Mouse (Mus musculus) liver, embryonic 13.5 days (tissue): ENCODE measurements around the gene Jarid2. TPM values are rescaled to one million over a fixed set of nuclear protein-coding genes. Genes with fewer than 3 reads are reported as not detected.
A peak's percentile ranks its signal among the peaks of the same experiment; 100 is the strongest.

ENCODE experiments used
- ATAC-seq: fragments of 200-750 bp; cut with Nextera tagmentation; 2 replicates; pipeline ENCODE4 v1.8.0; 2017; ENCODE audit warnings: low read depth, mild to moderate bottlenecking, moderate number of reproducible peaks, moderate library complexity
- DNase-seq: peaks from one replicate; pipeline ENCODE4 v3.0.0; 2022
- H3K27ac ChIP-seq: fragments of 300-500 bp; sonication (generic); 2 replicates; pipeline ENCODE4 v1.5.1; 2015; ENCODE audit warnings: moderate library complexity, mild to moderate bottlenecking, inconsistent platforms
- H3K27me3 ChIP-seq: fragments of 300-500 bp; sonication (generic); 2 replicates; pipeline ENCODE4 v1.6.1; 2015; ENCODE audit warnings: mild to moderate bottlenecking, inconsistent platforms
- H3K36me3 ChIP-seq: fragments of 300-500 bp; sonication (generic); 2 replicates; pipeline ENCODE4 v1.6.1; 2015; ENCODE audit warnings: mild to moderate bottlenecking, inconsistent platforms
- H3K4me1 ChIP-seq: fragments of 300-500 bp; sonication (generic); replicated peaks from 2 replicates; pipeline ENCODE4 v1.6.1; 2015; ENCODE audit warnings: inconsistent platforms
- H3K4me2 ChIP-seq: fragments of 300-500 bp; sonication (generic); 2 replicates; pipeline ENCODE4 v1.6.1; 2015; ENCODE audit warnings: inconsistent platforms, mild to moderate bottlenecking, moderate library complexity
- H3K4me3 ChIP-seq: fragments of 300-500 bp; sonication (generic); replicated peaks from 2 replicates; pipeline ENCODE4 v1.5.1; 2015; ENCODE audit warnings: mild to moderate bottlenecking, inconsistent platforms
- H3K9ac ChIP-seq: fragments of 300-500 bp; sonication (generic); 2 replicates; pipeline ENCODE4 v1.6.1; 2015; ENCODE audit warnings: mild to moderate bottlenecking, inconsistent platforms
- H3K9me3 ChIP-seq: fragments of 300-500 bp; sonication (generic); replicated peaks from 2 replicates; pipeline ENCODE4 v1.6.1; 2016; ENCODE audit warnings: inconsistent platforms
- WGBS: fragments of 180-500 bp; shearing (Covaris S2); methylation state at CpG from one replicate; pipeline ENCODE4 v1.1.7; 2015; ENCODE audit not compliant: insufficient replicate concordance; 5-methylcytosine and 5-hydroxymethylcytosine counted together
- polyA plus RNA-seq: library from polyadenylated mRNA; unstranded; fragments of >200 nt; fragmentation: Nextera tagmentation; extraction: Ambion mirVana; gene quantifications from 2 replicates; pipeline ENCODE4 v1.2.1, GENCODE M21; 2015

The Jarid2 gene
- polyA plus RNA-seq, 1 experiment from 2014 or later = 8.0 TPM

GRCm38 (mm10) chr13:44903416-44903815 is 174.1 kb downstream of the Jarid2 start:
- peaks cover 41% of the 10 kb centered on the region for H3K36me3 ChIP-seq
- no peak overlapping the region for H3K4me2 ChIP-seq
- no peaks in the 10 kb centered on the region for H3K9me3 ChIP-seq
- H3K4me3 ChIP-seq = no peak overlapping the region
- ATAC-seq (no peak), DNase-seq (no peak)
- H3K4me1 ChIP-seq = no peaks in the 10 kb centered on the region
- H3K9ac ChIP-seq = no peak overlapping the region
- H3K27me3 ChIP-seq = no peaks in the 10 kb centered on the region
- no peak overlapping the region for H3K27ac ChIP-seq

- H3K27ac ChIP-seq = no peak overlapping the region
- H3K9ac ChIP-seq = no peak overlapping the region
- no peak overlapping the region for H3K4me3 ChIP-seq
- no peaks in the 10 kb centered on the region for H3K4me1 ChIP-seq
- ATAC-seq (no peak), DNase-seq (no peak)
- H3K27me3 ChIP-seq = no peaks in the 10 kb centered on the region
- H3K36me3 ChIP-seq = peaks cover 44% of the 10 kb centered on the region
- WGBS = 35% methylated on average over 1 of the region's 1 CpGs
- no peak overlapping the region for H3K4me2 ChIP-seq
- H3K9me3 ChIP-seq = no peaks in the 10 kb centered on the region
These were observed 175.0 kb downstream of the Jarid2 start for GRCm38 (mm10) chr13:44904271-44904670.

GRCm38 (mm10) chr13:44906141-44906540 is 176.9 kb downstream of the Jarid2 start:
- H3K27ac ChIP-seq = no peak overlapping the region
- H3K9me3 ChIP-seq = no peaks in the 10 kb centered on the region
- H3K9ac ChIP-seq = no peak overlapping the region
- peaks cover 54% of the 10 kb centered on the region for H3K36me3 ChIP-seq
- no peak overlapping the region for H3K4me3 ChIP-seq
- DNase-seq (no peak), ATAC-seq (no peak)
- no peak overlapping the region for H3K4me2 ChIP-seq
- peaks cover 10% of the 10 kb centered on the region for H3K4me1 ChIP-seq
- H3K27me3 ChIP-seq = no peaks in the 10 kb centered on the region
- 86% methylated on average over 11 of the region's 11 CpGs for WGBS

GRCm38 (mm10) chr13:44907702-44908101 is 178.4 kb downstream of the Jarid2 start:
- H3K4me3 ChIP-seq = no peak overlapping the region
- no peak for ATAC-seq
- H3K9me3 ChIP-seq = no peaks in the 10 kb centered on the region
- H3K9ac ChIP-seq = no peak overlapping the region
- H3K4me1 ChIP-seq = peaks cover 13% of the 10 kb centered on the region
- no peak overlapping the region for H3K4me2 ChIP-seq
- WGBS = 74% methylated on average over 6 of the region's 6 CpGs
- no peaks in the 10 kb centered on the region for H3K27me3 ChIP-seq
- peaks cover 61% of the 10 kb centered on the region for H3K36me3 ChIP-seq
- H3K27ac ChIP-seq = no peak overlapping the region
- no peak for DNase-seq

- no peak overlapping the region for H3K4me3 ChIP-seq
- H3K9ac ChIP-seq = no peak overlapping the region
- no peak for DNase-seq
- ATAC-seq = no peak
- peaks cover 13% of the 10 kb centered on the region for H3K4me1 ChIP-seq
- 44% methylated on average over 1 of the region's 1 CpGs for WGBS
- no peak overlapping the region for H3K4me2 ChIP-seq
- H3K27me3 ChIP-seq = no peaks in the 10 kb centered on the region
- H3K36me3 ChIP-seq = peaks cover 65% of the 10 kb centered on the region
- no peaks in the 10 kb centered on the region for H3K9me3 ChIP-seq
- H3K27ac ChIP-seq = 0 out of 2 replicates have a peak overlapping the region, but pooled peaks have one; percentile 1
These were observed 179.5 kb downstream of the Jarid2 start for GRCm38 (mm10) chr13:44908790-44909189.

GRCm38 (mm10) chr13:44912851-44913250 is 183.6 kb downstream of the Jarid2 start:
- H3K36me3 ChIP-seq = peaks cover 77% of the 10 kb centered on the region
- no peak overlapping the region for H3K9ac ChIP-seq
- 77% methylated on average over 2 of the region's 2 CpGs for WGBS
- H3K9me3 ChIP-seq = no peaks in the 10 kb centered on the region
- H3K4me3 ChIP-seq = no peak overlapping the region
- H3K27me3 ChIP-seq = no peaks in the 10 kb centered on the region
- H3K4me1 ChIP-seq = peaks cover 33% of the 10 kb centered on the region
- ATAC-seq (no peak), DNase-seq (no peak)
- H3K4me2 ChIP-seq = no peak overlapping the region
- no peak overlapping the region for H3K27ac ChIP-seq

- no peaks in the 10 kb centered on the region for H3K27me3 ChIP-seq
- peaks cover 33% of the 10 kb centered on the region for H3K4me1 ChIP-seq
- WGBS = 72% methylated on average over 7 of the region's 7 CpGs
- H3K4me2 ChIP-seq = no peak overlapping the region
- ATAC-seq = no peak
- no peak overlapping the region for H3K4me3 ChIP-seq
- no peak for DNase-seq
- no peaks in the 10 kb centered on the region for H3K9me3 ChIP-seq
- peaks cover 74% of the 10 kb centered on the region for H3K36me3 ChIP-seq
- no peak overlapping the region for H3K27ac ChIP-seq
- no peak overlapping the region for H3K9ac ChIP-seq
These were observed 184.3 kb downstream of the Jarid2 start for GRCm38 (mm10) chr13:44913560-44913959.

- DNase-seq (peak; percentile 6), ATAC-seq (peak; percentile 75)
- no peak overlapping the region for H3K9ac ChIP-seq
- no peaks in the 10 kb centered on the region for H3K9me3 ChIP-seq
- H3K27ac ChIP-seq = peak overlapping the region; percentile 21; the same call in 1 of the 2 replicates
- H3K4me3 ChIP-seq = no peak overlapping the region
- peaks cover 87% of the 10 kb centered on the region for H3K36me3 ChIP-seq
- 18% methylated on average over 5 of the region's 5 CpGs for WGBS
- peaks cover 30% of the 10 kb centered on the region for H3K4me1 ChIP-seq
- H3K4me2 ChIP-seq = peak overlapping the region; percentile 10
- H3K27me3 ChIP-seq = no peaks in the 10 kb centered on the region
These were observed 186.1 kb downstream of the Jarid2 start for GRCm38 (mm10) chr13:44915382-44915781.

GRCm38 (mm10) chr13:44915945-44916344 is 186.7 kb downstream of the Jarid2 start:
- Histone ChIP-seq H3K9ac (no peak overlapping the region), H3K9me3 (no peaks in the 10 kb centered on the region), H3K36me3 (peaks cover 88% of the 10 kb centered on the region), H3K4me3 (no peak overlapping the region), H3K27me3 (no peaks in the 10 kb centered on the region), H3K27ac (peak overlapping the region; percentile 21; the same call in 1 of the 2 replicates), H3K4me1 (peaks cover 25% of the 10 kb centered on the region), H3K4me2 (peak overlapping the region; percentile 10; the same call in 1 of the 2 replicates)
- no peak for ATAC-seq
- DNase-seq = no peak
- WGBS = 47% methylated on average over 4 of the region's 4 CpGs

GRCm38 (mm10) chr13:44917202-44917601 is 187.9 kb downstream of the Jarid2 start:
- Histone ChIP-seq H3K9me3 (no peaks in the 10 kb centered on the region), H3K4me1 (peaks cover 20% of the 10 kb centered on the region), H3K4me3 (no peak overlapping the region), H3K27ac (no peak overlapping the region), H3K4me2 (no peak overlapping the region), H3K27me3 (no peaks in the 10 kb centered on the region), H3K36me3 (peaks cover 91% of the 10 kb centered on the region), H3K9ac (no peak overlapping the region)
- DNase-seq (no peak), ATAC-seq (no peak)
- WGBS = 75% methylated on average over 4 of the region's 4 CpGs

GRCm38 (mm10) chr13:44918269-44918668 is 189.0 kb downstream of the Jarid2 start:
- Histone ChIP-seq H3K36me3 (peaks cover 91% of the 10 kb centered on the region), H3K27ac (no peak overlapping the region), H3K9ac (no peak overlapping the region), H3K4me3 (no peak overlapping the region), H3K4me1 (peaks cover 20% of the 10 kb centered on the region), H3K4me2 (no peak overlapping the region), H3K9me3 (no peaks in the 10 kb centered on the region), H3K27me3 (no peaks in the 10 kb centered on the region)
- 91% methylated on average over 2 of the region's 2 CpGs for WGBS
- no peak for ATAC-seq
- DNase-seq = no peak

GRCm38 (mm10) chr13:44921095-44921494 is 191.8 kb downstream of the Jarid2 start:
- Histone ChIP-seq H3K9ac (no peak overlapping the region), H3K4me1 (peaks cover 2% of the 10 kb centered on the region), H3K27ac (no peak overlapping the region), H3K4me3 (no peak overlapping the region), H3K36me3 (peaks cover 90% of the 10 kb centered on the region), H3K9me3 (no peaks in the 10 kb centered on the region), H3K4me2 (no peak overlapping the region), H3K27me3 (no peaks in the 10 kb centered on the region)
- DNase-seq (no peak), ATAC-seq (no peak)
- 76% methylated on average over 10 of the region's 10 CpGs for WGBS
